Mouse (Mus musculus): Measurements from ENCODE around the gene Glp1r. TPM values are rescaled to one million over a fixed set of nuclear protein-coding genes. Genes with fewer than 3 reads are reported as not detected.

Glp1r gene
- polyA plus RNA-seq, 1 experiment from 2014 or later: 0.32 TPM

- no peaks in the 10 kb centered on the region for H3K36me3 ChIP-seq (ENCODE audit: control insufficient read depth, insufficient read depth, low read length)
- 34% methylated on average over 6 of the region's 6 CpGs for WGBS
- no peak overlapping the region for H3K4me2 ChIP-seq (ENCODE audit: low read length)
- no peak overlapping the region for H3K9ac ChIP-seq (ENCODE audit: low read length)
- peak; percentile 53 for ATAC-seq (ENCODE audit: insufficient number of reproducible peaks, insufficient read depth, low FRiP score, low read depth)
- H3K9me3 ChIP-seq (ENCODE audit: control insufficient read depth, low read length): no peaks in the 10 kb centered on the region
- H3K27me3 ChIP-seq (ENCODE audit: control insufficient read depth, insufficient read depth, low read length): no peaks in the 10 kb centered on the region
- H3K27ac ChIP-seq (replicated peaks in 1 of 2; ENCODE audit: control insufficient read depth in 1 of 2, insufficient read depth in 1 of 2, low read depth in 2 of 2, low read length in 2 of 2): no peak overlapping the region; a peak in 1 of 4 replicates
- no peak overlapping the region for H3K4me3 ChIP-seq (ENCODE audit: control insufficient read depth in 1 of 2, insufficient read depth in 1 of 2, low read depth in 1 of 2, low read length in 2 of 2)
- H3K4me1 ChIP-seq (ENCODE audit: control insufficient read depth in 2 of 2, insufficient read depth in 2 of 2, low read length in 2 of 2): peaks cover 4 to 17% of the 10 kb centered on the region in 2 experiments
Observed at GRCm38 (mm10) chr17:30973332-30973731, 71.7 kb downstream of the Glp1r start.

DNA sequence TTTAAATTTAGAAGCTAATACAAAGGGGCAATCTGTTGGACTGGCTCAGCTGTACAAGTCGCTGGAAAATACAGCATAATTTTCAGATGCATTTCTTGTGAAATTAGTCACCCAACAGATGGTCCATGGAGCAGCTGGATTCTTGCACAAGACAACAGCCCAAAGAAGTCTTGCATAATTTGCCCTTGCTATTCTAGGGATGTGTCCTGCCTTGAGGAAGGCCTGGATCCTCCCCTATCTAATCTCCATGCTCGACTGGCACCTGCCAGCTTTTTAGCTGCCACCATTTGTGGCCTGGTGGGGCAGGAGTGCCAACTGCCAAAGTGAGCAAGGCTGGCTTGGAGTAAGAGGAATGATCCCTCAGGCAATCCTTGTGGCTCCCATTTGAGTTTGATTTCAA is 75.7 kb downstream of the Glp1r start:
- WGBS: 50% methylated on average over 2 of the region's 2 CpGs
- no peak for ATAC-seq (ENCODE audit: insufficient number of reproducible peaks, insufficient read depth, low FRiP score, low read depth)

DNA sequence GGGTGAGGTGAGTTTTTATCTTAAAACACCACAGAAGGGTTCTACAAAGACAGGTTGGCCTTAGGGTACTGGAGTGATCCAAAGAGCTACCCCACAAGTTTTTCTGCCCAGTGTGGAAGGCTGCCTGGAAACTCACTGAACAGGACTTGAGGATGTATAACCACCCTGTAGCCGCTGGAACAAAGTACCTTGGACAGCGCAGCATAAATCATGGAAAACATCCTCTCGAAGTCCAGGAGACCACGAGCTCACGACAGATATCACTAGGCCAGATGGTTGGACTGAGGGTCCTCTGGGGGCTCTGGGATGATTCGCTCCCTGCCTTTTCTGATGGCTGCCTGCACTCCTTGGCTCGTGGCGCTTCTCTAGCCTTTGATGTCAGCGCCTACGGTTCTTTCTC is 76.9 kb downstream of the Glp1r start:
- no peak for ATAC-seq (ENCODE audit: insufficient number of reproducible peaks, insufficient read depth, low FRiP score, low read depth)
- 63% methylated on average over 10 of the region's 10 CpGs for WGBS

More for the DNA sequence above, 75.7 kb downstream of the Glp1r start:
- H3K27ac ChIP-seq (replicated peaks in 1 of 2; ENCODE audit: control insufficient read depth in 1 of 2, insufficient read depth in 1 of 2, low read depth in 2 of 2, low read length in 2 of 2): no peak overlapping the region
- no peaks in the 10 kb centered on the region for H3K9me3 ChIP-seq (ENCODE audit: control insufficient read depth, low read length)
- no peaks in the 10 kb centered on the region for H3K36me3 ChIP-seq (ENCODE audit: control insufficient read depth, insufficient read depth, low read length)
- no peaks in the 10 kb centered on the region for H3K27me3 ChIP-seq (ENCODE audit: control insufficient read depth, insufficient read depth, low read length)
- peaks cover 2 to 9% of the 10 kb centered on the region in 2 experiments; a peak in 3 of 4 replicates for H3K4me1 ChIP-seq (ENCODE audit: control insufficient read depth in 2 of 2, insufficient read depth in 2 of 2, low read length in 2 of 2)
- no peak overlapping the region for H3K9ac ChIP-seq (ENCODE audit: low read length)
- no peak overlapping the region for H3K4me3 ChIP-seq (ENCODE audit: control insufficient read depth in 1 of 2, insufficient read depth in 1 of 2, low read depth in 1 of 2, low read length in 2 of 2)
- no peak overlapping the region for H3K4me2 ChIP-seq (ENCODE audit: low read length)

DNA sequence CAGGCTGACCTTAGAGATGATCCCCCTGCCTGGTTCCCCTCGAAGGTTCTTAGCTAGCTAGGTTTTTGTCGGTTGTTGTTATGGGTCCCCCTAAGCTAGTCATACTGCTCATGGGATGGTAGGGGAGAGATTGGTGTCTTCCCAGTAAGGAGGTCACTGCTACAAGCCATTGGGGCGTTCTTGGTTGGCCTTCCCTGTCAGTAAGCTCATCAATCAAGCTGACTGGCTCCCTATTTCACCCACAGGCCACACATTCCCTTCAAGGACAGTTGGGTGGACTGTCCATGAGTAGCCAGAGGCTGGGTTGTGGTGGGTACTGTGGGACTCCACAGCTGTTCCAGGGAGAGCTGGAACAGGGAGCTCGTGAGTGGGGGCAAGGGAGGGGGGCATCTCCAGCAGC is 81.9 kb downstream of the Glp1r start:
- Histone ChIP-seq H3K27me3 (ENCODE audit: control insufficient read depth, insufficient read depth, low read length) (peaks cover 5% of the 10 kb centered on the region; the same call in 1 of the 2 replicates), H3K4me2 (ENCODE audit: low read length) (no peak overlapping the region), H3K36me3 (ENCODE audit: control insufficient read depth, insufficient read depth, low read length) (no peaks in the 10 kb centered on the region), H3K4me1 (ENCODE audit: control insufficient read depth in 2 of 2, insufficient read depth in 2 of 2, low read length in 2 of 2) (no peaks in the 10 kb centered on the region), H3K4me3 (ENCODE audit: control insufficient read depth in 1 of 2, insufficient read depth in 1 of 2, low read depth in 1 of 2, low read length in 2 of 2) (no peak overlapping the region), H3K27ac (replicated peaks in 1 of 2; ENCODE audit: control insufficient read depth in 1 of 2, insufficient read depth in 1 of 2, low read depth in 2 of 2, low read length in 2 of 2) (no peak overlapping the region), H3K9ac (ENCODE audit: low read length) (no peak overlapping the region), H3K9me3 (ENCODE audit: control insufficient read depth, low read length) (no peaks in the 10 kb centered on the region)
- 63% methylated on average over 4 of the region's 4 CpGs for WGBS
- ATAC-seq (ENCODE audit: insufficient number of reproducible peaks, insufficient read depth, low FRiP score, low read depth): no peak

More for the DNA sequence above, 76.9 kb downstream of the Glp1r start:
- no peak overlapping the region for H3K9ac ChIP-seq (ENCODE audit: low read length)
- peaks cover 2 to 4% of the 10 kb centered on the region in 2 experiments; a peak in 3 of 4 replicates for H3K4me1 ChIP-seq (ENCODE audit: control insufficient read depth in 2 of 2, insufficient read depth in 2 of 2, low read length in 2 of 2)
- no peak overlapping the region for H3K27ac ChIP-seq (replicated peaks in 1 of 2; ENCODE audit: control insufficient read depth in 1 of 2, insufficient read depth in 1 of 2, low read depth in 2 of 2, low read length in 2 of 2)
- H3K27me3 ChIP-seq (ENCODE audit: control insufficient read depth, insufficient read depth, low read length): peaks cover 2% of the 10 kb centered on the region; the same call in 1 of the 2 replicates
- H3K4me2 ChIP-seq (ENCODE audit: low read length): no peak overlapping the region
- no peaks in the 10 kb centered on the region for H3K9me3 ChIP-seq (ENCODE audit: control insufficient read depth, low read length)
- no peaks in the 10 kb centered on the region for H3K36me3 ChIP-seq (ENCODE audit: control insufficient read depth, insufficient read depth, low read length)
- H3K4me3 ChIP-seq (ENCODE audit: control insufficient read depth in 1 of 2, insufficient read depth in 1 of 2, low read depth in 1 of 2, low read length in 2 of 2): no peak overlapping the region

DNA sequence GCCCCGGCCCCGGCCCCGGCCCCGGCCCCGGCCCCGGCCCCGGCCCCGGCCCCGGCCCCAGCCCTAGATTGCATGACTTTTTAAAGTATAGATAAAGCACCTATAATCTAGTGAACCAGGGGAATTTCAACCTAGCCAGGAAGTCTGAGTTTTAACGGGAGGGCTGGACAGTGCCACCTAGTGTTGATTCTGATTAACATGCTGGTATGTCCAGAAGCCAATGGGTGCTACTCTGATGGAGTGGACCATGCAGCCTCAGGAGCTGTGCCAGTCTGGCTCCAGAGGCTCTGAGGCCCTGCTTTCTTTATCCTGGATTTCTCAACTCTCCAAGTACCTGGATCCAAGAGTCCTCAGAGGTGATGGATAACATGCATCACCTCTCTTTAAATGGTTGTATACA is 88.6 kb downstream of the Glp1r start:
- Histone ChIP-seq H3K9ac (ENCODE audit: low read length) (no peak overlapping the region), H3K4me2 (ENCODE audit: low read length) (no peak overlapping the region), H3K27ac (replicated peaks in 1 of 2; ENCODE audit: control insufficient read depth in 1 of 2, insufficient read depth in 1 of 2, low read depth in 2 of 2, low read length in 2 of 2) (no peak overlapping the region), H3K4me1 (ENCODE audit: control insufficient read depth in 2 of 2, insufficient read depth in 2 of 2, low read length in 2 of 2) (no peaks in the 10 kb centered on the region), H3K36me3 (ENCODE audit: control insufficient read depth, insufficient read depth, low read length) (no peaks in the 10 kb centered on the region), H3K4me3 (ENCODE audit: control insufficient read depth in 1 of 2, insufficient read depth in 1 of 2, low read depth in 1 of 2, low read length in 2 of 2) (no peak overlapping the region), H3K9me3 (ENCODE audit: control insufficient read depth, low read length) (no peaks in the 10 kb centered on the region), H3K27me3 (ENCODE audit: control insufficient read depth, insufficient read depth, low read length) (peaks cover 3% of the 10 kb centered on the region; the same call in 1 of the 2 replicates)
- ATAC-seq (ENCODE audit: insufficient number of reproducible peaks, insufficient read depth, low FRiP score, low read depth): no peak
- 51% methylated on average over 10 of the region's 10 CpGs for WGBS

Small RNA genes within 50 kb of the gene (microRNA-seq; reads per million reads assigned to microRNA genes)
- not detected for gene Gm24026

Other genes starting within 250 kb of the Glp1r start
- gene Umodl1, start 52.8 kb downstream of the Glp1r start, polyA plus RNA-seq (2014; fragmentation: Nextera tagmentation; extraction: Ambion mirVana): not detected in 2 replicates
- gene Abcg1, start 155.9 kb downstream of the Glp1r start, polyA plus RNA-seq (2014; fragmentation: Nextera tagmentation; extraction: Ambion mirVana): 10.1 and 10.8 TPM in 2 replicates
- not detected in 2 replicates for gene Tff3, start 227.8 kb downstream of the Glp1r start, polyA plus RNA-seq (2014; fragmentation: Nextera tagmentation; extraction: Ambion mirVana)
- not detected in 2 replicates for gene Tff2, start 242.5 kb downstream of the Glp1r start, polyA plus RNA-seq (2014; fragmentation: Nextera tagmentation; extraction: Ambion mirVana)